Mouse (Mus musculus): ENCODE measurements around the gene Tmem11. TPM values are rescaled to one million over a fixed set of nuclear protein-coding genes. Genes with fewer than 3 reads are reported as not detected.

The Tmem11 gene
- total RNA-seq, 2 experiments from 2014 or later = 28.5 to 28.7 TPM

GRCm38 (mm10) chr11:60837644-60838406 is 41.2 kb downstream of the Tmem11 start:
- no peak for DNase-seq (ENCODE audit: low spot score in 2 of 2)
- intact Hi-C loops (cut with DNase I) = loop anchor here (10.0 kb wide), 1 partner anchor 257 kb away; no protein-coding TSS in a partner anchor

GRCm38 (mm10) chr11:60836897-60837296 is 42.2 kb downstream of the Tmem11 start:
- DNase-seq (ENCODE audit: low spot score in 2 of 2) = no peak
- intact Hi-C loops (cut with DNase I) = loop anchor here (10.0 kb wide), 1 partner anchor 258 kb away; no protein-coding TSS in a partner anchor

- DNase-seq (ENCODE audit: low spot score in 2 of 2) = peak; percentile 92 to 98
- intact Hi-C loops (cut with DNase I) = loop anchor here (1.0 to 10.0 kb wide), 3 partner anchors 49 to 264 kb away; partner anchors contain the start of genes Smcr8, Tmem11 and Top3a
Measured at GRCm38 (mm10) chr11:60830433-60831052, 48.5 kb downstream of the Tmem11 start, which contains the start of gene Dhrs7b. Gene Dhrs7b, plus strand, starts transcription at chr11:60830631.

GRCm38 (mm10) chr11:60828903-60829302 is 50.2 kb downstream of the Tmem11 start:
- intact Hi-C loops (cut with DNase I) = no loop called here
- DNase-seq (ENCODE audit: low spot score in 2 of 2) = no peak

- intact Hi-C loops (cut with DNase I) = no loop called here
Measured at GRCm38 (mm10) chr11:60827241-60827945, 51.7 kb downstream of the Tmem11 start.

GRCm38 (mm10) chr11:60826700-60827099 is 52.4 kb downstream of the Tmem11 start:
- intact Hi-C loops (cut with DNase I) = no loop called here
- DNase-seq (ENCODE audit: low spot score in 2 of 2) = no peak

More at GRCm38 (mm10) chr11:60827241-60827945, 51.7 kb downstream of the Tmem11 start:
- DNase-seq (ENCODE audit: low spot score in 2 of 2) = no peak

- intact Hi-C loops (cut with DNase I) = no loop called here
Measured at GRCm38 (mm10) chr11:60825191-60825590, 53.9 kb downstream of the Tmem11 start.

GRCm38 (mm10) chr11:60823771-60824170 is 55.3 kb downstream of the Tmem11 start:
- DNase-seq (ENCODE audit: low spot score in 2 of 2) = no peak
- intact Hi-C loops (cut with DNase I) = no loop called here

More at GRCm38 (mm10) chr11:60825191-60825590, 53.9 kb downstream of the Tmem11 start:
- no peak for DNase-seq (ENCODE audit: low spot score in 2 of 2)

- intact Hi-C loops (cut with DNase I) = no loop called here
- DNase-seq (ENCODE audit: low spot score in 2 of 2) = no peak
Measured at GRCm38 (mm10) chr11:60816398-60816797, 62.7 kb downstream of the Tmem11 start.

Other genes with a start within 250 kb of the Tmem11 start
- 10 to 100 TPM; 37.1 to 40.6 TPM for gene Llgl1, start 179.5 kb downstream of the Tmem11 start, total RNA-seq (2021)
- gene Flii, start 152.0 kb downstream of the Tmem11 start, total RNA-seq (2021) = 10 to 100 TPM; 49.2 to 53.8 TPM
- 10 to 100 TPM; 22.5 to 23.0 TPM for gene Mief2, start 150.9 kb downstream of the Tmem11 start, total RNA-seq (2021)
- 1 to 10 TPM; 4.2 to 5.1 TPM for gene Top3a, start 101.9 kb downstream of the Tmem11 start, total RNA-seq (2021)
- 10 to 100 TPM; 30.1 to 32.5 TPM for gene Smcr8, start 101.7 kb downstream of the Tmem11 start, total RNA-seq (2021)
- gene Shmt1, start 67.6 kb downstream of the Tmem11 start, total RNA-seq (2021) = 1 to 10 TPM; 1.9 to 2.7 TPM
- 10 to 100 TPM; 29.8 to 30.1 TPM for gene Dhrs7b, start 48.6 kb downstream of the Tmem11 start, total RNA-seq (2021)
- 10 to 100 TPM; 10.3 to 11.1 TPM for gene Natd1, start 35.5 kb upstream of the Tmem11 start, total RNA-seq (2021)
- 10 to 100 TPM; 14.0 to 14.1 TPM for gene Map2k3, start 52.8 kb upstream of the Tmem11 start, total RNA-seq (2021)
- gene Kcnj12, start 143.3 kb upstream of the Tmem11 start, total RNA-seq (2021) = 10 to 100 TPM; 17.4 to 19.6 TPM
- gene Tnfrsf13b, start 247.5 kb upstream of the Tmem11 start, total RNA-seq (2021) = 1 to 10 TPM; 1.4 to 1.8 TPM

Measured in left cerebral cortex, postnatal 25 days (tissue).